In the genomic region with DNA sequence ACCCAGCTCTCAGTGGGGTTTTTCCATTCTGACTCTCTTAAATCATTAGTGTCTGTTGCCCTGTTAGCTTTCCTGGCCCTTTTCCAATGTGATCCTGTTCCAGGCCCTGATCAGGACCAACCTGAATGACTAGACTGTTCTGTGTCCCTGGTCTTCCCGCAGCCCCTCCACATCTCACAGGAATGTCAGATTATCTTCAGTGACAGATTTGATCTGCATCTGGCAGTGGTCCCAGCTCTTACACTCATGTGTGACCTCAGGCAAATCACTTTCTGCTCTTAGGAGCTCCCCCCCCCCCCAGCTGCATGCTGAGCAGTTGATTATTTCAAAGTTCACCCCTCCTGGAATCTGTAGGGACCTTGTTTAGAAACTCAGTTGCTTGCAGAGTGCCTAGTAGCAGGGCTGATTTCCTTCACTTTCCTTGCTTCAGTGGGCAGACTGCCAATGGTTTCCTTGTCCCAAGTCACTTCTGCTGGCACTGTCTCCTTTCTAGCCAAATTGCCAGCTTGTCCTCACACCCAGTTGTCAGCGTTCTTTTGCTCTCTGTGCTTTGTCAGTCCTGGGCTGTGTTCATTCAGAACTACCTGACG, we compare ENCODE assay signal across 9 mouse cellular contexts. TPM values are rescaled to one million over a fixed set of nuclear protein-coding genes. Genes with fewer than 3 reads are reported as not detected.
DNase-seq lines count a peak whose midpoint lies in the region; ATAC-seq and TF ChIP-seq lines count a peak whose summit lies in the region.
"Had no signal": no experiment of that assay in that cellular context is flagged by ENCODE, and none has a peak within 500 bp of the region (broad histone marks: within the 10 kb centered on the region; RNA-seq: fewer than 3 reads in every experiment).

No protein-coding gene starts in this region.

- peaks cover 39% of the 10 kb centered on the region for H3K4me1 ChIP-seq in limb, embryonic 12.5 days (replicated peaks)
- peaks cover 27% of the 10 kb centered on the region for H3K4me1 ChIP-seq in limb, embryonic 10.5 days
- peaks cover 14% of the 10 kb centered on the region for H3K4me1 ChIP-seq in liver, postnatal 0 days (ENCODE audit: insufficient read depth)

- DNase-seq in limb, embryonic 10.5 days (ENCODE audit: low spot score) = no peak
- DNase-seq in cerebellum, adult 11 months = peak; percentile 76
- peak; percentile 94 for DNase-seq in heart, adult 11 months
- DNase-seq in kidney, adult 8-10 months = peak; percentile 76 to 81
- peak; percentile 44 for DNase-seq in liver, postnatal 0 days
- peak; percentile 83 for DNase-seq in skeletal muscle tissue, adult 2 months (ENCODE audit: low read depth, low spot score)
- no peak for DNase-seq in embryo, embryonic 10 days (ENCODE audit: low spot score)

- H3K9ac ChIP-seq in limb, embryonic 12.5 days (replicated peaks) = no peak overlapping the region
- H3K9ac ChIP-seq in liver, postnatal 0 days (replicated peaks) = no peak overlapping the region

- H3K9me3 ChIP-seq in limb, embryonic 12.5 days = no peaks in the 10 kb centered on the region
- H3K9me3 ChIP-seq in limb, embryonic 10.5 days (replicated peaks) = no peaks in the 10 kb centered on the region
- no peaks in the 10 kb centered on the region for H3K9me3 ChIP-seq in liver, postnatal 0 days (ENCODE audit: low read length)

- no peak overlapping the region for H3K4me2 ChIP-seq in limb, embryonic 12.5 days
- no peak overlapping the region for H3K4me2 ChIP-seq in liver, postnatal 0 days (ENCODE audit: low read depth, low read length)

- H3K36me3 ChIP-seq in limb, embryonic 12.5 days = peaks cover 39% of the 10 kb centered on the region
- H3K36me3 ChIP-seq in limb, embryonic 10.5 days = peaks cover 73% of the 10 kb centered on the region
- peaks cover 4% of the 10 kb centered on the region; the same call in 1 of the 2 replicates for H3K36me3 ChIP-seq in liver, postnatal 0 days (replicated peaks; ENCODE audit: insufficient read depth, low read length)

- no peak overlapping the region for H3K4me3 ChIP-seq in limb, embryonic 12.5 days (replicated peaks)
- H3K4me3 ChIP-seq in limb, embryonic 10.5 days = no peak overlapping the region
- H3K4me3 ChIP-seq in liver, postnatal 0 days (ENCODE audit: low read depth, low read length) = no peak overlapping the region

- WGBS in limb, embryonic 12.5 days = 66% methylated on average over 3 of the region's 3 CpGs
- WGBS in limb, embryonic 10.5 days = 78% methylated on average over 3 of the region's 3 CpGs
- WGBS in liver, postnatal 0 days (ENCODE audit: insufficient replicate concordance) = 61% methylated on average over 3 of the region's 3 CpGs

- TF ChIP-seq CTCF in liver, postnatal 0 days (IDR thresholded peaks at IDR 0.05; ENCODE audit: low read depth) = no peak

- peak overlapping the region; percentile 66 for H3K27ac ChIP-seq in limb, embryonic 12.5 days
- H3K27ac ChIP-seq in limb, embryonic 10.5 days = no peak overlapping the region
- H3K27ac ChIP-seq in liver, postnatal 0 days (ENCODE audit: low read depth) = peak overlapping the region; percentile 45; the same call in 1 of the 2 replicates

- TF ChIP-seq EP300 in liver, postnatal 0 days (IDR thresholded peaks at IDR 0.05; ENCODE audit: low read depth) = no peak

- no peak for ATAC-seq in limb, embryonic 12.5 days (ENCODE audit: insufficient number of reproducible peaks, insufficient read depth, low FRiP score, low TSS enrichment, low read depth)
- ATAC-seq in liver, postnatal 0 days = peak; percentile 47; the same call in 1 of the 2 replicates
- ATAC-seq: Patski had no signal

- H3K27me3 ChIP-seq in limb, embryonic 12.5 days = no peaks in the 10 kb centered on the region
- no peaks in the 10 kb centered on the region for H3K27me3 ChIP-seq in limb, embryonic 10.5 days (ENCODE audit: low read depth, poor library complexity, severe bottlenecking)
- H3K27me3 ChIP-seq in liver, postnatal 0 days (ENCODE audit: insufficient read depth, low read length) = no peaks in the 10 kb centered on the region
- H3K27me3 ChIP-seq: Patski had no signal

RNA-seq across cellular contexts. Expression of gene Phf20, which starts 6.7 kb away (rescaled TPM):
- polyA plus RNA-seq in limb, embryonic 12.5 days (2016; fragmentation: Nextera tagmentation; extraction: Ambion mirVana) = 84.3 and 88.3 TPM in 2 replicates
- 68.1 and 75.5 TPM in 2 replicates for polyA plus RNA-seq in limb, embryonic 10.5 days (2016; fragmentation: Nextera tagmentation; extraction: Ambion mirVana)
- polyA plus RNA-seq in liver, postnatal 0 days (2015; fragmentation: Nextera tagmentation; extraction: Ambion mirVana) = 11.7 and 15.0 TPM in 2 replicates

RNA-seq across cellular contexts. Expression of gene Rbm39, which starts 22.9 kb away (rescaled TPM):
- 757 and 825 TPM in 2 replicates for polyA plus RNA-seq in limb, embryonic 12.5 days (2016; fragmentation: Nextera tagmentation; extraction: Ambion mirVana)
- 469 and 559 TPM in 2 replicates for polyA plus RNA-seq in limb, embryonic 10.5 days (2016; fragmentation: Nextera tagmentation; extraction: Ambion mirVana)
- polyA plus RNA-seq in liver, postnatal 0 days (2015; fragmentation: Nextera tagmentation; extraction: Ambion mirVana) = 228 and 239 TPM in 2 replicates

RNA-seq across cellular contexts. Expression of gene Nfs1, which starts 59.0 kb away (rescaled TPM):
- polyA plus RNA-seq in limb, embryonic 12.5 days (2016; fragmentation: Nextera tagmentation; extraction: Ambion mirVana) = 32.9 and 33.7 TPM in 2 replicates
- polyA plus RNA-seq in limb, embryonic 10.5 days (2016; fragmentation: Nextera tagmentation; extraction: Ambion mirVana) = 38.2 and 43.2 TPM in 2 replicates
- 38.9 and 40.2 TPM in 2 replicates for polyA plus RNA-seq in liver, postnatal 0 days (2015; fragmentation: Nextera tagmentation; extraction: Ambion mirVana)

RNA-seq across cellular contexts. Expression of gene Romo1, which starts 59.1 kb away (rescaled TPM):
- 447 and 463 TPM in 2 replicates for polyA plus RNA-seq in limb, embryonic 12.5 days (2016; fragmentation: Nextera tagmentation; extraction: Ambion mirVana)
- 380 and 410 TPM in 2 replicates for polyA plus RNA-seq in limb, embryonic 10.5 days (2016; fragmentation: Nextera tagmentation; extraction: Ambion mirVana)
- 292 and 295 TPM in 2 replicates for polyA plus RNA-seq in liver, postnatal 0 days (2015; fragmentation: Nextera tagmentation; extraction: Ambion mirVana)

Comparison
In these comparisons a context has a peak if more than half of its experiments do, and no peak if none do; other contexts are left out.
1. DNase-seq: peak in cerebellum, adult 11 months (single experiment), heart, adult 11 months (single experiment), kidney, adult 8-10 months (2 of 2), liver, postnatal 0 days (single experiment) and skeletal muscle tissue, adult 2 months (single experiment); none in limb, embryonic 10.5 days (single experiment) and embryo, embryonic 10 days (single experiment).